Mouse (Mus musculus) heart, embryonic 15.5 days (tissue): Measurements from ENCODE around the gene Esp22. TPM values are rescaled to one million over a fixed set of nuclear protein-coding genes. Genes with fewer than 3 reads are reported as not detected.
"Not testable (repeated sequence)": the region's sequence is repeated elsewhere in the genome, so short reads cannot be mapped to it uniquely, and the experiment has no call there.

Source experiments
- ATAC-seq: fragments of 200-750 bp; cut with Nextera tagmentation; replicated peaks from 2 replicates; pipeline ENCODE4 v1.8.0; 2017; ENCODE audit warnings: low read depth, moderate TSS enrichment; ENCODE audit not compliant: insufficient number of reproducible peaks, insufficient read depth, low FRiP score
- H3K27ac ChIP-seq: fragments of 300-500 bp; sonication (generic); 2 replicates; pipeline ENCODE4 v1.5.1; 2015; ENCODE audit warnings: mild to moderate bottlenecking, inconsistent platforms
- H3K27me3 ChIP-seq: fragments of 300-500 bp; sonication (generic); 2 replicates; pipeline ENCODE4 v1.6.1; 2015; ENCODE audit warnings: inconsistent platforms
- H3K36me3 ChIP-seq: fragments of 300-500 bp; sonication (generic); 2 replicates; pipeline ENCODE4 v1.6.1; 2015; ENCODE audit warnings: mild to moderate bottlenecking, inconsistent platforms
- H3K4me1 ChIP-seq: fragments of 300-500 bp; sonication (generic); replicated peaks from 2 replicates; pipeline ENCODE4 v1.6.1; 2015; ENCODE audit warnings: inconsistent platforms
- H3K4me2 ChIP-seq: fragments of 300-500 bp; sonication (generic); 2 replicates; pipeline ENCODE4 v1.6.1; 2015; ENCODE audit warnings: inconsistent platforms, mild to moderate bottlenecking, moderate library complexity
- H3K4me3 ChIP-seq: fragments of 300-500 bp; sonication (generic); 2 replicates; pipeline ENCODE4 v1.5.1; 2015; ENCODE audit warnings: mild to moderate bottlenecking, inconsistent platforms
- H3K9ac ChIP-seq: fragments of 300-500 bp; sonication (generic); 2 replicates; pipeline ENCODE4 v1.6.1; 2015; ENCODE audit warnings: mild to moderate bottlenecking, inconsistent platforms
- H3K9me3 ChIP-seq: fragments of 300-500 bp; sonication (generic); replicated peaks from 2 replicates; pipeline ENCODE4 v1.6.1; 2016; ENCODE audit warnings: inconsistent platforms
- WGBS: fragments of 180-500 bp; shearing (Covaris S2); methylation state at CpG from one replicate; pipeline ENCODE4 v1.1.7; 2015; ENCODE audit warnings: mixed read lengths; 5-methylcytosine and 5-hydroxymethylcytosine counted together
- polyA plus RNA-seq: library from polyadenylated mRNA; unstranded; fragments of >200 nt; fragmentation: Nextera tagmentation; extraction: Ambion mirVana; gene quantifications from 2 replicates; pipeline ENCODE4 v1.2.1, GENCODE M21; 2015

Gene Esp22
- not detected in 2 replicates for polyA plus RNA-seq

- Histone ChIP-seq H3K9me3 (0 out of 2 replicates have a peak, but pooled peaks cover 4% of the 10 kb centered on the region), H3K4me3 (no peak within 1 kb of the TSS), H3K27me3 (no peaks in the 10 kb centered on the region), H3K4me2 (no peak within 1 kb of the TSS), H3K4me1 (no peaks in the 10 kb centered on the region), H3K27ac (no peak within 1 kb of the TSS), H3K9ac (no peak within 1 kb of the TSS), H3K36me3 (no peaks in the 10 kb centered on the region)
- no peak for ATAC-seq
- 79% methylated on average over 1 of the region's 1 CpGs for WGBS
These were observed at the start of gene Esp22 for GRCm38 (mm10) chr17:39095034-39095433. Gene Esp22 (plus strand): TSS chr17:39095334.

- Histone ChIP-seq H3K4me1 (no peaks in the 10 kb centered on the region), H3K4me2 (no peak overlapping the region), H3K27ac (no peak overlapping the region), H3K27me3 (no peaks in the 10 kb centered on the region), H3K36me3 (no peaks in the 10 kb centered on the region), H3K9me3 (no peaks in the 10 kb centered on the region), H3K9ac (no peak overlapping the region), H3K4me3 (no peak overlapping the region)
- no peak for ATAC-seq
These were observed 31.5 kb upstream of the Esp22 start for GRCm38 (mm10) chr17:39063641-39064040.

- H3K27me3 ChIP-seq, result no peaks in the 10 kb centered on the region
- no peak for ATAC-seq
- H3K9ac ChIP-seq, result no peak within 1 kb of the TSS
- peaks cover 5% of the 10 kb centered on the region for H3K9me3 ChIP-seq
- H3K4me1 ChIP-seq, result no peaks in the 10 kb centered on the region
- no peak within 1 kb of the TSS for H3K4me3 ChIP-seq
- no peak within 1 kb of the TSS for H3K27ac ChIP-seq
- no peak within 1 kb of the TSS for H3K4me2 ChIP-seq
- WGBS, result 38% methylated on average over 1 of the region's 1 CpGs
- H3K36me3 ChIP-seq, result no peaks in the 10 kb centered on the region
These were observed 18.2 kb upstream of the Esp22 start, which contains the start of gene Esp23 for GRCm38 (mm10) chr17:39076937-39077336. Gene Esp23 (minus strand): TSS chr17:39077037.

- WGBS, result 67% methylated on average over 11 of the region's 11 CpGs
- H3K27ac ChIP-seq, H3K27me3 ChIP-seq, H3K9ac ChIP-seq, H3K4me2 ChIP-seq, H3K4me1 ChIP-seq, H3K4me3 ChIP-seq, H3K36me3 ChIP-seq, ATAC-seq: not testable (repeated sequence)
- 0 out of 2 replicates have a peak, but pooled peaks cover 11% of the 10 kb centered on the region for H3K9me3 ChIP-seq
These were observed 12.0 kb downstream of the Esp22 start for GRCm38 (mm10) chr17:39107126-39107525.

GRCm38 (mm10) chr17:39129156-39129555 is 34.0 kb downstream of the Esp22 start:
- not testable (repeated sequence) for H3K4me2 ChIP-seq, H3K27ac ChIP-seq, H3K9ac ChIP-seq, H3K4me3 ChIP-seq, H3K27me3 ChIP-seq, H3K9me3 ChIP-seq, H3K4me1 ChIP-seq, ATAC-seq, H3K36me3 ChIP-seq
- WGBS, result 69% methylated on average over 12 of the region's 12 CpGs

Other genes with a start within 250 kb of the Esp22 start
- not detected in 2 replicates for gene Esp24, start 58.6 kb upstream of the Esp22 start, polyA plus RNA-seq
- not detected in 2 replicates for gene Gm21903, start 52.0 kb upstream of the Esp22 start, polyA plus RNA-seq
- gene Esp23, start 18.3 kb upstream of the Esp22 start, polyA plus RNA-seq, result not detected in 2 replicates